ENCODE assay signal across 24 mouse cellular contexts in genomic region chr13:69033532-69033931, GRCm38 (mm10). TPM values are rescaled to one million over a fixed set of nuclear protein-coding genes. Genes with fewer than 3 reads are reported as not detected.
DNase-seq lines count a peak whose midpoint lies in the region; ATAC-seq and TF ChIP-seq lines count a peak whose summit lies in the region.
"Had no signal": no experiment of that assay in that cellular context is flagged by ENCODE, and none has a peak within 500 bp of the region (broad histone marks: within the 10 kb centered on the region; RNA-seq: fewer than 3 reads in every experiment).

No protein-coding gene starts in this region.

- H3K4me1 ChIP-seq in limb, embryonic 14.5 days (ENCODE audit: control insufficient read depth, insufficient read depth, low read length): no peaks in the 10 kb centered on the region
- H3K4me1 ChIP-seq in limb, embryonic 10.5 days: no peaks in the 10 kb centered on the region
- no peaks in the 10 kb centered on the region for H3K4me1 ChIP-seq in lung, embryonic 16.5 days (replicated peaks; ENCODE audit: control insufficient read depth, insufficient read depth, low read length)
- H3K4me1 ChIP-seq in midbrain, embryonic 10.5 days: no peaks in the 10 kb centered on the region
- H3K4me1 ChIP-seq in midbrain, embryonic 11.5 days (ENCODE audit: control insufficient read depth, insufficient read depth, low read length): no peaks in the 10 kb centered on the region
- H3K4me1 ChIP-seq: embryonic facial prominence, embryonic 13.5 days; forebrain, embryonic 12.5 days; heart, embryonic 10.5 days; heart, embryonic 15.5 days; hindbrain, embryonic 13.5 days had no signal

- no peak overlapping the region for H3K9ac ChIP-seq in limb, embryonic 14.5 days (ENCODE audit: low read depth, low read length, severe bottlenecking)
- H3K9ac ChIP-seq in lung, embryonic 16.5 days (ENCODE audit: low read length): no peak overlapping the region
- H3K9ac ChIP-seq in midbrain, embryonic 11.5 days (ENCODE audit: low read length): no peak overlapping the region
- H3K9ac ChIP-seq: embryonic facial prominence, embryonic 13.5 days; forebrain, embryonic 12.5 days; heart, embryonic 15.5 days; hindbrain, embryonic 13.5 days had no signal

- H3K36me3 ChIP-seq in limb, embryonic 14.5 days (ENCODE audit: control insufficient read depth, insufficient read depth, low read length): no peaks in the 10 kb centered on the region
- no peaks in the 10 kb centered on the region for H3K36me3 ChIP-seq in limb, embryonic 10.5 days
- no peaks in the 10 kb centered on the region for H3K36me3 ChIP-seq in lung, embryonic 16.5 days (ENCODE audit: control insufficient read depth, insufficient read depth, low read length)
- no peaks in the 10 kb centered on the region for H3K36me3 ChIP-seq in midbrain, embryonic 10.5 days
- H3K36me3 ChIP-seq in midbrain, embryonic 11.5 days (ENCODE audit: control insufficient read depth, insufficient read depth, low read length): no peaks in the 10 kb centered on the region
- H3K36me3 ChIP-seq: embryonic facial prominence, embryonic 13.5 days; forebrain, embryonic 12.5 days; G1E; heart, embryonic 10.5 days; heart, embryonic 15.5 days; hindbrain, embryonic 13.5 days had no signal

- H3K4me3 ChIP-seq in limb, embryonic 14.5 days (replicated peaks; ENCODE audit: low read length): no peak overlapping the region
- no peak overlapping the region for H3K4me3 ChIP-seq in limb, embryonic 10.5 days
- H3K4me3 ChIP-seq in lung, embryonic 16.5 days (ENCODE audit: low read length): no peak overlapping the region
- no peak overlapping the region for H3K4me3 ChIP-seq in midbrain, embryonic 10.5 days
- H3K4me3 ChIP-seq in midbrain, embryonic 11.5 days (ENCODE audit: low read depth, low read length): no peak overlapping the region
- H3K4me3 ChIP-seq: embryonic facial prominence, embryonic 13.5 days; forebrain, embryonic 12.5 days; heart, embryonic 10.5 days; heart, embryonic 15.5 days; hindbrain, embryonic 13.5 days had no signal

- WGBS in limb, embryonic 14.5 days: 89% methylated on average over 7 of the region's 7 CpGs
- WGBS in limb, embryonic 10.5 days: 90% methylated on average over 7 of the region's 7 CpGs
- WGBS in lung, embryonic 16.5 days: 45% methylated on average over 7 of the region's 7 CpGs
- WGBS in midbrain, embryonic 10.5 days: 83% methylated on average over 7 of the region's 7 CpGs
- WGBS in midbrain, embryonic 11.5 days: 92% methylated on average over 7 of the region's 7 CpGs

- ATAC-seq in limb, embryonic 14.5 days (ENCODE audit: low FRiP score, low read depth): no peak
- ATAC-seq in lung, embryonic 16.5 days (ENCODE audit: low read depth): peak; percentile 92
- ATAC-seq in cerebellum, adult (ENCODE audit: insufficient number of reproducible peaks, low FRiP score, low TSS enrichment): no peak
- no peak for ATAC-seq in midbrain, embryonic 11.5 days (ENCODE audit: low FRiP score)
- ATAC-seq: CD4-positive, CD25-positive, alpha-beta regulatory T cell, adult 4 months; forebrain, embryonic 16.5 days had no signal

- DNase-seq in limb, embryonic 14.5 days (ENCODE audit: low spot score): peak; percentile 3
- DNase-seq in limb, embryonic 10.5 days (ENCODE audit: low spot score): no peak
- DNase-seq in lung, postnatal 25 days (ENCODE audit: low spot score): peak; percentile 1
- DNase-seq in midbrain, embryonic 10.5 days (ENCODE audit: low spot score): no peak
- DNase-seq in midbrain, embryonic 11.5 days (ENCODE audit: low spot score, missing footprints): no peak
- DNase-seq: adrenal gland, adult 8-10 months; adrenal gland, postnatal 36 days; B cell, adult 2 months; cerebellum, adult 11-12 months; cerebellum, adult 9-11 months; cerebellum, postnatal 36 days; gastrocnemius, postnatal 10 days; heart, adult 18-20 months; heart, postnatal 14 days had no signal

- H3K27ac ChIP-seq in limb, embryonic 14.5 days (replicated peaks; ENCODE audit: low read depth, low read length): no peak overlapping the region
- H3K27ac ChIP-seq in limb, embryonic 10.5 days: no peak overlapping the region
- H3K27ac ChIP-seq in lung, embryonic 16.5 days (ENCODE audit: low read length): peak overlapping the region; percentile 65; the same call in 1 of the 2 replicates
- H3K27ac ChIP-seq in midbrain, embryonic 10.5 days (replicated peaks): no peak overlapping the region
- H3K27ac ChIP-seq in midbrain, embryonic 11.5 days (ENCODE audit: low read depth, low read length): no peak overlapping the region
- H3K27ac ChIP-seq: embryonic facial prominence, embryonic 13.5 days; forebrain, embryonic 12.5 days; heart, embryonic 10.5 days; heart, embryonic 15.5 days; hindbrain, embryonic 13.5 days had no signal

- no peaks in the 10 kb centered on the region for H3K9me3 ChIP-seq in limb, embryonic 14.5 days (ENCODE audit: control insufficient read depth, low read length)
- no peaks in the 10 kb centered on the region for H3K9me3 ChIP-seq in limb, embryonic 10.5 days (replicated peaks)
- no peaks in the 10 kb centered on the region for H3K9me3 ChIP-seq in lung, embryonic 16.5 days (ENCODE audit: control insufficient read depth, low read length)
- no peaks in the 10 kb centered on the region for H3K9me3 ChIP-seq in midbrain, embryonic 10.5 days (replicated peaks)
- no peaks in the 10 kb centered on the region for H3K9me3 ChIP-seq in midbrain, embryonic 11.5 days (ENCODE audit: control insufficient read depth, low read length)
- H3K9me3 ChIP-seq: embryonic facial prominence, embryonic 13.5 days; forebrain, embryonic 12.5 days; heart, embryonic 10.5 days; heart, embryonic 15.5 days; hindbrain, embryonic 13.5 days had no signal

- TF ChIP-seq POLR2A in limb, embryonic 14.5 days (IDR thresholded peaks at IDR 0.05; ENCODE audit: borderline replicate concordance, extremely low read depth, insufficient read depth, insufficient read length): no peak

- no peak overlapping the region for H3K4me2 ChIP-seq in limb, embryonic 14.5 days (replicated peaks; ENCODE audit: low read depth, low read length, severe bottlenecking)
- H3K4me2 ChIP-seq in lung, embryonic 16.5 days (ENCODE audit: low read depth, low read length): no peak overlapping the region
- H3K4me2 ChIP-seq in midbrain, embryonic 11.5 days: no peak overlapping the region
- H3K4me2 ChIP-seq: embryonic facial prominence, embryonic 13.5 days; forebrain, embryonic 12.5 days; heart, embryonic 15.5 days; hindbrain, embryonic 13.5 days had no signal

- no peaks in the 10 kb centered on the region for H3K27me3 ChIP-seq in limb, embryonic 14.5 days (ENCODE audit: control insufficient read depth, insufficient read depth, low read length)
- H3K27me3 ChIP-seq in limb, embryonic 10.5 days (ENCODE audit: low read depth, poor library complexity, severe bottlenecking): no peaks in the 10 kb centered on the region
- no peaks in the 10 kb centered on the region for H3K27me3 ChIP-seq in lung, embryonic 16.5 days (ENCODE audit: control insufficient read depth, insufficient read depth, low read depth, low read length)
- no peaks in the 10 kb centered on the region for H3K27me3 ChIP-seq in midbrain, embryonic 10.5 days (ENCODE audit: low read depth, poor library complexity, severe bottlenecking)
- H3K27me3 ChIP-seq in midbrain, embryonic 11.5 days (ENCODE audit: control insufficient read depth, insufficient read depth, low read length): no peaks in the 10 kb centered on the region
- H3K27me3 ChIP-seq: embryonic facial prominence, embryonic 13.5 days; forebrain, embryonic 12.5 days; heart, embryonic 15.5 days; hindbrain, embryonic 13.5 days had no signal

RNA-seq across cellular contexts. Expression of gene Adcy2, which starts 34.2 kb away (rescaled TPM):
- polyA plus RNA-seq in limb, embryonic 14.5 days (2012; rRNA removed): 16.0 and 17.7 TPM in 2 replicates
- 12.8 TPM in 2 replicates for polyA plus RNA-seq in limb, embryonic 14.5 days (2014; fragmentation: Nextera tagmentation; extraction: Ambion mirVana)
- polyA plus RNA-seq in limb, embryonic 10.5 days (2016; fragmentation: Nextera tagmentation; extraction: Ambion mirVana): 0.39 and 1.2 TPM in 2 replicates
- polyA plus RNA-seq in lung, embryonic 16.5 days (2015; fragmentation: Nextera tagmentation; extraction: Ambion mirVana): 9.1 and 12.2 TPM in 2 replicates
- polyA plus RNA-seq in midbrain, embryonic 10.5 days (2016; fragmentation: Nextera tagmentation; extraction: Ambion mirVana): 0.35 and 0.53 TPM in 2 replicates
- 1.4 and 1.5 TPM in 2 replicates for polyA plus RNA-seq in midbrain, embryonic 11.5 days (2014; fragmentation: Nextera tagmentation; extraction: Ambion mirVana)
- polyA plus RNA-seq: CD4-positive, CD25-positive, alpha-beta regulatory T cell, adult 4 months; G1E had no signal

Comparison
In these comparisons a context has a peak if more than half of its experiments do, and no peak if none do; other contexts are left out.
1. DNase-seq: peak in limb, embryonic 14.5 days (single experiment) and lung, postnatal 25 days (single experiment); none in limb, embryonic 10.5 days (single experiment), midbrain, embryonic 10.5 days (single experiment) and midbrain, embryonic 11.5 days (single experiment).